Mouse (Mus musculus) 3134 (cell line): ENCODE measurements around the gene Tat.

Experiments
- DNase-seq: peaks from one replicate; pipeline ENCODE4 v3.0.0-alpha.2; 2011; ENCODE audit warnings: low spot score; ENCODE audit not compliant: insufficient read length; ENCODE audit errors: extremely low read depth

The Tat gene

GRCm38 (mm10) chr8:110039216-110039615 lies 49.0 kb downstream of the Tat start:
- DNase-seq, result no peak

- no peak for DNase-seq
Observed at GRCm38 (mm10) chr8:110039659-110040058, 49.4 kb downstream of the Tat start, which contains the start of gene Chst4. Gene Chst4 (minus strand): TSS chr8:110039740.

GRCm38 (mm10) chr8:110040509-110040908 lies 50.3 kb downstream of the Tat start:
- no peak for DNase-seq
